Mouse (Mus musculus) erythroblast, embryonic 14.5 days (primary cell): ENCODE data around the gene Uqcrq. TPM values are rescaled to one million over a fixed set of nuclear protein-coding genes. Genes with fewer than 3 reads are reported as not detected.
A peak's percentile ranks its signal among the peaks of the same experiment; 100 is the strongest.

Experiments
- H3K27me3 ChIP-seq: 2 replicates; pipeline ENCODE4 v1.6.1; 2012; ENCODE audit warnings: inconsistent platforms; ENCODE audit not compliant: control insufficient read depth
- H3K36me3 ChIP-seq: 2 replicates; pipeline ENCODE4 v1.6.1; 2012; ENCODE audit warnings: mild to moderate bottlenecking, inconsistent platforms; ENCODE audit not compliant: control insufficient read depth
- H3K4me1 ChIP-seq: 2 replicates; pipeline ENCODE4 v1.6.1; 2012; ENCODE audit warnings: inconsistent platforms; ENCODE audit not compliant: control insufficient read depth
- H3K4me3 ChIP-seq: replicated peaks from 2 replicates; pipeline ENCODE3; 2012; ENCODE audit warnings: moderate library complexity, mild to moderate bottlenecking, inconsistent platforms
- H3K9me3 ChIP-seq: 2 replicates; pipeline ENCODE4 v1.6.1; 2012; ENCODE audit warnings: low read length, inconsistent platforms, mixed read lengths; ENCODE audit not compliant: control insufficient read depth
- GATA1 ChIP-seq: IDR thresholded peaks from 2 replicates; pipeline ENCODE4 v1.6.1; 2012; ENCODE audit warnings: low read length, inconsistent platforms, mixed read lengths
- TAL1 ChIP-seq: IDR thresholded peaks from 3 replicates; pipeline ENCODE4 v1.6.1; 2012; ENCODE audit warnings: low read length, inconsistent platforms, mixed read lengths
- polyA plus RNA-seq: library from polyadenylated mRNA; stranded (reverse); fragments of >175 nt; gene quantifications from 2 replicates; pipeline ENCODE4 v1.2.3, GENCODE M21; 2012

Uqcrq gene
- polyA plus RNA-seq = 27.5 and 33.3 TPM in 2 replicates

DNA sequence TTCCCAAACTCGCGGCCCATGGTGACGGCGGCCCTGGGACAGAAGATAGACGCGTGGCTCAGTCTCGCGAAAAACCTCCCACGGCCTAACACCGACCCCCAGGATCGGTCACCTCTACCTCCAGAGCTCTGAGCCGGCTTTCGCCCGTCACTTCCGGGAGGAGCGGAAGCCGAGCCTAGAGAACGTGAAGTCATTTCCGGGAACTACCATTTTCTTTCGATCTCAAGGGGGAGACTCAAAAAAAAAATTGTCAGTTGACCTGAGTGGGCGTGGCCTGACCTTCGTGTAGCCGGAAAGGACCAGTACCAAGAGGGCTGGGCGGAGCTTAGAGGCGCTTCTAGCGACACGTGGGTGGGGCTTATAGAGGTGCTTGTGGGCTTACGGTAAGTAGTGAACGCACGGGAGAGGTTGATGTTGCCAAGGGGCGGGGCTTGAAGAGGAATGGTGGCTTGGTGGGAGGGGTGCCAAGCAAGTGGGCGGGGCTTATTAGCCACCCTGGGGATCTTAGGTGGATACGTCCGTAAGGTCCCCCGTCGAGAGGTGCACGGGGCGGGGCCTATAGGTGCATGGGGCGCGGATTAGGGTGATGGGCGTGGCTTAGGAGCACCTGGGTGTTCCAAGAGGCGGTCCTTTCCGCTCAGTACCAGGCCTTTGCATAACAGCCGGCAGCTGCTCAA lies at the start of gene Uqcrq, which contains the start of gene Gdf9:
TSS of gene Uqcrq (minus strand) at position 162 of the 677 bp plus-strand sequence.
TSS of gene Gdf9 (plus strand) at position 354 of the 677 bp plus-strand sequence.
- Histone ChIP-seq H3K9me3 (no peaks in the 10 kb centered on the region), H3K4me3 (peak within 1 kb of the TSS; percentile 99), H3K36me3 (peaks cover 30% of the 10 kb centered on the region), H3K27me3 (no peaks in the 10 kb centered on the region), H3K4me1 (peaks cover 53% of the 10 kb centered on the region)
- TF ChIP-seq TAL1 (no peak), GATA1 (no peak)

DNA sequence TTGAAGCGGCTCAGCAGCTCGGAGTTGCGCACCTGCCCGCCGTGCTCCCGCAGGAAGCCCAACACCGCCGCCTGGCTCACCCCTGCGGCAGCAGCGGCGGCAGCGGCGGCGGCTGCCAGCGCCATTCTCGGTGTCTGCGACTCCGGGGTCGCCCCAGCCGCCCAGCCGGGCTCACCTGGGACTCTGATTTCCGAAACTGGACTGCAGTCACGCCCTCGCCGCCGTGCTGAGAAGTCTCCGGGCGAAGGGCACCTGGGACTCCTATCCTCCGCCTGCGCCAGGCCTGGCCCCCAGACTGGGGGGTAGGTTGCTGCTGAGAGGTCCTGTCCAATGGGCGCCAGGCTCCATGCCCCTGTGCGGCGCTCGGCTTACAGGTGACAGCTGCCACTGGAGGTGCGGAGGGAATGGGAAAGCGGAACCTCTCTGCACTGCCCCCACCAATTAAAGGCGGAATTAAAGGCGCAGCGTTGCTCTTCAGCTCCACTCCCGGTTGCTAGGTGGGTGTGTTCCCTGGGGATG lies 49.2 kb upstream of the Uqcrq start, which contains the start of the genes Gm9945 and Sowaha:
TSS of gene Gm9945 (plus strand) at position 384 of the 519 bp plus-strand sequence.
TSS of gene Sowaha (minus strand) at position 492 of the 519 bp plus-strand sequence.
- TF ChIP-seq TAL1 (no peak), GATA1 (no peak)
- H3K36me3 ChIP-seq = peaks cover 37% of the 10 kb centered on the region
- H3K4me3 ChIP-seq = peak within 1 kb of the TSS; percentile 97
- H3K9me3 ChIP-seq = peaks cover 13% of the 10 kb centered on the region
- peaks cover 53% of the 10 kb centered on the region for H3K27me3 ChIP-seq
- H3K4me1 ChIP-seq = peaks cover 79% of the 10 kb centered on the region

- Histone ChIP-seq H3K4me1 (peaks cover 74% of the 10 kb centered on the region), H3K4me3 (peak overlapping the region; percentile 97), H3K9me3 (peaks cover 13% of the 10 kb centered on the region), H3K27me3 (peaks cover 59% of the 10 kb centered on the region), H3K36me3 (peaks cover 37% of the 10 kb centered on the region)
- TF ChIP-seq GATA1 (no peak), TAL1 (no peak)
Observed at GRCm38 (mm10) chr11:53479171-53479782, 48.6 kb upstream of the Uqcrq start.

DNA sequence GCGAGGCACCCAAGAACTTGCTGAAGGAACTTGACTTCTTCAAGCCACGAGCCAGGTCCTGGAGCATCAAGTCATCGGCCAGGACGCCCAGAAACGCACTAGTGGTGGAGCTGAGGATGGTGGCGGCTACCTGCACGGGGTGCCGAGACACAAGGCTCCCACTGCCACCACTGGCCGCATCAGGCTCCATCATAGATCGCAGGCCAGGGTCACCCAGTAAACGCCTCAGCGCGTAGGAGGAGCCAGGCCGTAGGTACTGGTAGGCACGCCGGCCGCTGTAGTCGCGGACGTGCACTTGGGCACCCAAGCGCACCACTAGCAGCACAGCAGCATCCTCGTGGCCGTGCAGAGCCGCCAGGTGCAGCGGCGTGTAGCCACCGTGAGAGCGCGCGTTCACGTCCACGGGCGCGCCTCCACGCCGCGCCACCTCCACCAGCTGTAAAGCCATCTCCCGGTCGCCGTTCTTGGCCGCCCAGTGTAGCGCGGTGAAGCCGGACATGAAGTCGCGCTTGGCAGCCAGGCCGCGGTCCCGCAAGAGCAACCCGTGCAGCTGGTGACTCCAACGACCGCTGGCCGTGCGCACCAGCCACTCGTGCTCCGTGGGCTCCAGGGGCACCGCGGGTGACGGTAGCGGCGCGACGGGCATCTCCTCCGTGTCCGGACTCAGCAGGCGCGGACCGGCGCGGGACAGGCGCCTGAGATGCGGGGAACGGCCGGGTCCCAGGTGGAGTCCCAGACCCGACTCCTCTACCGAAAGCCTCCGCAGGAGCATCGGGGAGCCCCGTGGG lies 47.9 kb upstream of the Uqcrq start:
- Histone ChIP-seq H3K4me1 (peaks cover 67% of the 10 kb centered on the region), H3K27me3 (peaks cover 66% of the 10 kb centered on the region), H3K9me3 (peaks cover 13% of the 10 kb centered on the region), H3K4me3 (peak overlapping the region; percentile 97), H3K36me3 (peaks cover 37% of the 10 kb centered on the region)
- TF ChIP-seq TAL1 (no peak), GATA1 (no peak)

DNA sequence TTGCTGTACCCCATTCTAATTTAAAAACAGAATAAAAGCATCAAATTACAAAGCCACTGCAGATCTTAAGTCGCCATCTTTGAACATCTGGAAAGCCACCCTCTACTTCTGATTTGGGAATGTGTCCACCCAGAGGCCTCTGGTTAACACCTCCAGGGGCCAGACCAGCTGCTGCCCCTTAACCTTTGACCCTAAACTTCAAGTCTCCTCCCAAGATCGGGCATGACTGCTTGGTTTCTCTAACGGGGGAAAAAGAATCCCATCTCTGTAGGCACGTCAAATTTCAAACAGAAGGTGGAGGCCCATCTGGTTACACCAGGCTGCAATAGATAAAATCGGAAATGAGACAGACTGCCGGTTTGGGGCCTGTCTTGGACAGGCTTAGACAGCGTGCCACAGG lies 47.2 kb upstream of the Uqcrq start:
- peaks cover 72% of the 10 kb centered on the region for H3K27me3 ChIP-seq
- H3K36me3 ChIP-seq = peaks cover 37% of the 10 kb centered on the region
- peaks cover 60% of the 10 kb centered on the region for H3K4me1 ChIP-seq
- H3K4me3 ChIP-seq = peak overlapping the region; percentile 97
- no peak for TF ChIP-seq TAL1
- no peak for TF ChIP-seq GATA1
- H3K9me3 ChIP-seq = peaks cover 13% of the 10 kb centered on the region

- TF ChIP-seq TAL1 (no peak), GATA1 (no peak)
- H3K9me3 ChIP-seq = peaks cover 13% of the 10 kb centered on the region
- peaks cover 91% of the 10 kb centered on the region for H3K27me3 ChIP-seq
- no peak overlapping the region for H3K4me3 ChIP-seq
- H3K36me3 ChIP-seq = peaks cover 34% of the 10 kb centered on the region
- H3K4me1 ChIP-seq = peaks cover 39% of the 10 kb centered on the region
Observed at GRCm38 (mm10) chr11:53475620-53476019, 45.0 kb upstream of the Uqcrq start.

DNA sequence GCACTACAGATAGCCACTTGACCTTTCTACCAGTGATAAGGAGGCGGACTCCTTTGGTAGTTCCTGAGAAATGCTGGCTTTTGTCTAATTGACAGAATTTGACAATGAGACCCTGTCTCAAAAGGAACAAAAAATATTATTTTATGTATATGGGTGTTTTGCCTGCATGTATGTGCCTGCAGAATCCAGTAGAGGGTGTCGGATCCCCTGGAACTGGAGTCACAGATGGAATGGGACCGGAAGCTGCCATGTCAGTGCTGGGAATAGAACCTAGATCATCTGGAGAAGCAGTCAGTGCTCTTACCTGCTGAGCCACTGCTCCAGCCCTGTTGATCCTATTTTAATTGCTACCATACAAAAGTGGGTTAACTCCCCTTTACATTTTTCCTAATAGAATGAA lies 42.1 kb upstream of the Uqcrq start:
- Histone ChIP-seq H3K9me3 (no peaks in the 10 kb centered on the region), H3K4me3 (no peak overlapping the region), H3K4me1 (peaks cover 19% of the 10 kb centered on the region), H3K27me3 (peaks cover 94% of the 10 kb centered on the region), H3K36me3 (peaks cover 17% of the 10 kb centered on the region)
- TF ChIP-seq GATA1 (no peak), TAL1 (no peak)

DNA sequence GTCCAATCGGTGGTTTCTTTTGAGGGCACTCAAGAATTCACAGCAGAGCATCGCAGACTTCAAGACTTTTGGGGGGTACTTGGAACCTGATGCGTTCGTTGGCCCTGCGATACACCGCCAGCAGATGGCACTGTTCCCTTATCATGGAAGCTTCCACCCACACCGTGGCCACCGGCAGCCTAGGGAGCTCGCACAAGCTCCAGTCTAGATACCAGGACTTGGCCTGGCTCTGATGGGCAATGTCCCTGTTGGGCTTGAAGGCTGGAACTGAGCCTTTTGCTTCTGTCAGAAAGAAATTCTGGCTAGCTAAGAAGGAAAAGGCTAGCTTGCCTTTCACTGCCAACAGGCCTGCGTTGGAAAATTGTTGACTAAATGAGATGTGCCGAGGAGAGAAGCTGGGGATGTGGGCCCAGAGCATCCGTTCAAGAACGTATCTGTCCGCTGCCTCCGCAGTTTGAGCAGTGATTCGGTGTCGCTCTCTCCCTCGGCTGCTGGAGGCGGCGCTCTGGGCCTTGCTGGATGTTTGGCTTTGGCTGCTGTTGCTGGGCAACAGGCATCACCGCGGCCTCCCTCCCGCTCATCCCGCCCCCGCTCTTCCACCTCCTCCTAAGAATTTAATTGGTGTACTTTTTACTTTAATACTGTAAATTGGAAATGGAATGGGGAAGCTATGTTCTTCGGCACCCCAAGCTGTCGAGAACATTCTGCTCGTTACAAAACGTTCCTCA lies 39.5 kb upstream of the Uqcrq start, which contains the start of gene Gm9837:
TSS of gene Gm9837 (minus strand) at position 512 of the 728 bp plus-strand sequence.
- Histone ChIP-seq H3K4me1 (peaks cover 19% of the 10 kb centered on the region), H3K27me3 (peaks cover 94% of the 10 kb centered on the region), H3K36me3 (no peaks in the 10 kb centered on the region), H3K4me3 (no peak within 1 kb of the TSS), H3K9me3 (no peaks in the 10 kb centered on the region)
- TF ChIP-seq GATA1 (no peak), TAL1 (no peak)
